Mouse (Mus musculus): ENCODE results near the gene Atp13a5. TPM values are rescaled to one million over a fixed set of nuclear protein-coding genes. Genes with fewer than 3 reads are reported as not detected.

Gene Atp13a5
- polyA plus RNA-seq, 1 experiment from 2014 or later, result 0.18 TPM

- WGBS, result 86% methylated on average over 3 of the region's 3 CpGs
- Histone ChIP-seq H3K4me2 (no peak overlapping the region), H3K4me1 (no peaks in the 10 kb centered on the region), H3K27ac (no peak overlapping the region), H3K4me3 (no peak overlapping the region), H3K36me3 (no peaks in the 10 kb centered on the region), H3K27me3 (no peaks in the 10 kb centered on the region), H3K9me3 (no peaks in the 10 kb centered on the region), H3K9ac (no peak overlapping the region)
- no peak for ATAC-seq (ENCODE audit: insufficient number of reproducible peaks, insufficient read depth, low FRiP score, low TSS enrichment, low read depth)
Observed at GRCm38 (mm10) chr16:29315391-29315790, 63.1 kb downstream of the Atp13a5 start.

- no peak overlapping the region for H3K4me2 ChIP-seq
- H3K27me3 ChIP-seq, result no peaks in the 10 kb centered on the region
- WGBS, result 74% methylated on average over 3 of the region's 3 CpGs
- no peaks in the 10 kb centered on the region for H3K4me1 ChIP-seq
- H3K4me3 ChIP-seq, result no peak overlapping the region
- no peak overlapping the region for H3K27ac ChIP-seq
- H3K9me3 ChIP-seq, result no peaks in the 10 kb centered on the region
- no peaks in the 10 kb centered on the region for H3K36me3 ChIP-seq
- ATAC-seq (ENCODE audit: insufficient number of reproducible peaks, insufficient read depth, low FRiP score, low TSS enrichment, low read depth), result no peak
- no peak overlapping the region for H3K9ac ChIP-seq
Observed at GRCm38 (mm10) chr16:29314991-29315390, 63.5 kb downstream of the Atp13a5 start.

GRCm38 (mm10) chr16:29297555-29298021 lies 80.9 kb downstream of the Atp13a5 start:
- Histone ChIP-seq H3K36me3 (no peaks in the 10 kb centered on the region), H3K4me1 (no peaks in the 10 kb centered on the region), H3K9ac (no peak overlapping the region), H3K4me2 (no peak overlapping the region), H3K27ac (no peak overlapping the region), H3K9me3 (no peaks in the 10 kb centered on the region), H3K27me3 (no peaks in the 10 kb centered on the region), H3K4me3 (no peak overlapping the region)
- whole genome bisulfite sequencing, result 68% methylated on average over 9 of the region's 9 CpGs
- no peak for ATAC-seq (ENCODE audit: insufficient number of reproducible peaks, insufficient read depth, low FRiP score, low TSS enrichment, low read depth)

GRCm38 (mm10) chr16:29280691-29281090 lies 97.8 kb downstream of the Atp13a5 start:
- Histone ChIP-seq H3K4me3 (no peak overlapping the region), H3K36me3 (no peaks in the 10 kb centered on the region), H3K27ac (no peak overlapping the region), H3K4me1 (no peaks in the 10 kb centered on the region), H3K4me2 (no peak overlapping the region), H3K9me3 (no peaks in the 10 kb centered on the region), H3K9ac (no peak overlapping the region), H3K27me3 (no peaks in the 10 kb centered on the region)
- 76% methylated on average over 5 of the region's 5 CpGs for WGBS
- ATAC-seq (ENCODE audit: insufficient number of reproducible peaks, insufficient read depth, low FRiP score, low TSS enrichment, low read depth), result no peak

- H3K36me3 ChIP-seq, result no peaks in the 10 kb centered on the region
- no peaks in the 10 kb centered on the region for H3K27me3 ChIP-seq
- no peak overlapping the region for H3K27ac ChIP-seq
- ATAC-seq (ENCODE audit: insufficient number of reproducible peaks, insufficient read depth, low FRiP score, low TSS enrichment, low read depth), result no peak
- no peaks in the 10 kb centered on the region for H3K4me1 ChIP-seq
- no peak overlapping the region for H3K9ac ChIP-seq
- no peak overlapping the region for H3K4me3 ChIP-seq
- no peaks in the 10 kb centered on the region for H3K9me3 ChIP-seq
- no peak overlapping the region for H3K4me2 ChIP-seq
- WGBS, result 83% methylated on average over 4 of the region's 4 CpGs
Observed at GRCm38 (mm10) chr16:29254325-29254724, 124.2 kb downstream of the Atp13a5 start.

GRCm38 (mm10) chr16:29235951-29236350 lies 142.6 kb downstream of the Atp13a5 start:
- Histone ChIP-seq H3K4me3 (no peak overlapping the region), H3K27me3 (no peaks in the 10 kb centered on the region), H3K27ac (no peak overlapping the region), H3K9me3 (no peaks in the 10 kb centered on the region), H3K36me3 (no peaks in the 10 kb centered on the region), H3K4me1 (no peaks in the 10 kb centered on the region), H3K9ac (no peak overlapping the region), H3K4me2 (no peak overlapping the region)
- ATAC-seq (ENCODE audit: insufficient number of reproducible peaks, insufficient read depth, low FRiP score, low TSS enrichment, low read depth), result no peak
- WGBS, result 82% methylated on average over 5 of the region's 5 CpGs

- H3K4me3 ChIP-seq, result no peak overlapping the region
- H3K4me2 ChIP-seq, result no peak overlapping the region
- H3K27ac ChIP-seq, result no peak overlapping the region
- H3K9me3 ChIP-seq, result no peaks in the 10 kb centered on the region
- peaks cover 1% of the 10 kb centered on the region; the same call in 1 of the 2 replicates for H3K27me3 ChIP-seq
- H3K36me3 ChIP-seq, result no peaks in the 10 kb centered on the region
- no peak overlapping the region for H3K9ac ChIP-seq
- no peaks in the 10 kb centered on the region for H3K4me1 ChIP-seq
- 79% methylated on average over 5 of the region's 5 CpGs for WGBS
- ATAC-seq (ENCODE audit: insufficient number of reproducible peaks, insufficient read depth, low FRiP score, low TSS enrichment, low read depth), result no peak
Observed at GRCm38 (mm10) chr16:29216395-29217295, 161.9 kb downstream of the Atp13a5 start.

GRCm38 (mm10) chr16:29209605-29210411 lies 168.7 kb downstream of the Atp13a5 start, which contains the start of gene Hrasls:
TSS of gene Hrasls (plus strand) at chr16:29209695.
- Histone ChIP-seq H3K27ac (no peak within 1 kb of the TSS), H3K4me2 (peak within 1 kb of the TSS; percentile 89), H3K4me1 (peaks cover 14% of the 10 kb centered on the region), H3K9ac (peak within 1 kb of the TSS; percentile 71), H3K36me3 (no peaks in the 10 kb centered on the region), H3K4me3 (peak within 1 kb of the TSS; percentile 50), H3K9me3 (no peaks in the 10 kb centered on the region), H3K27me3 (peaks cover 35% of the 10 kb centered on the region)
- WGBS, result 2% methylated on average over 39 of the region's 39 CpGs
- ATAC-seq (ENCODE audit: insufficient number of reproducible peaks, insufficient read depth, low FRiP score, low TSS enrichment, low read depth), result 0 out of 2 replicates have a peak, but pooled peaks have one; percentile 46

GRCm38 (mm10) chr16:29208841-29209240 lies 169.7 kb downstream of the Atp13a5 start:
- Histone ChIP-seq H3K27me3 (peaks cover 35% of the 10 kb centered on the region), H3K9me3 (no peaks in the 10 kb centered on the region), H3K4me1 (peaks cover 14% of the 10 kb centered on the region), H3K36me3 (no peaks in the 10 kb centered on the region), H3K27ac (no peak overlapping the region), H3K4me2 (no peak overlapping the region), H3K4me3 (no peak overlapping the region), H3K9ac (no peak overlapping the region)
- WGBS, result 68% methylated on average over 7 of the region's 7 CpGs
- no peak for ATAC-seq (ENCODE audit: insufficient number of reproducible peaks, insufficient read depth, low FRiP score, low TSS enrichment, low read depth)

- Histone ChIP-seq H3K9ac (no peak overlapping the region), H3K4me2 (no peak overlapping the region), H3K36me3 (no peaks in the 10 kb centered on the region), H3K27ac (no peak overlapping the region), H3K9me3 (no peaks in the 10 kb centered on the region), H3K27me3 (peaks cover 24% of the 10 kb centered on the region), H3K4me3 (no peak overlapping the region), H3K4me1 (peaks cover 14% of the 10 kb centered on the region)
- 37% methylated on average over 2 of the region's 2 CpGs for WGBS
- no peak for ATAC-seq (ENCODE audit: insufficient number of reproducible peaks, insufficient read depth, low FRiP score, low TSS enrichment, low read depth)
Observed at GRCm38 (mm10) chr16:29205581-29205980, 173.0 kb downstream of the Atp13a5 start.

GRCm38 (mm10) chr16:29204875-29205274 lies 173.7 kb downstream of the Atp13a5 start:
- Histone ChIP-seq H3K4me2 (no peak overlapping the region), H3K4me1 (peaks cover 8% of the 10 kb centered on the region), H3K27ac (no peak overlapping the region), H3K9me3 (no peaks in the 10 kb centered on the region), H3K4me3 (no peak overlapping the region), H3K27me3 (peaks cover 19% of the 10 kb centered on the region), H3K36me3 (no peaks in the 10 kb centered on the region), H3K9ac (no peak overlapping the region)
- WGBS, result 71% methylated on average over 7 of the region's 7 CpGs
- ATAC-seq (ENCODE audit: insufficient number of reproducible peaks, insufficient read depth, low FRiP score, low TSS enrichment, low read depth), result no peak
